Mouse (Mus musculus) thymus, adult 2 months (tissue): ENCODE data around the gene Shox2. TPM values are rescaled to one million over a fixed set of nuclear protein-coding genes. Genes with fewer than 3 reads are reported as not detected.

Source experiments
- DNase-seq: peaks from one replicate; pipeline ENCODE4 v3.0.0; 2021
- H3K27ac ChIP-seq: fragments of 200-500 bp; 2 replicates; pipeline ENCODE4 v1.5.1; 2012; ENCODE audit warnings: low read length, control low read depth; ENCODE audit not compliant: control insufficient read depth, insufficient read depth
- H3K27me3 ChIP-seq: fragments of 200-500 bp; 2 replicates; pipeline ENCODE4 v1.6.1; 2012; ENCODE audit warnings: mild to moderate bottlenecking, low read length, moderate library complexity, mixed read lengths; ENCODE audit not compliant: control insufficient read depth, insufficient read depth
- H3K36me3 ChIP-seq: fragments of 200-500 bp; 2 replicates; pipeline ENCODE4 v1.6.1; 2012; ENCODE audit warnings: mild to moderate bottlenecking, low read length, moderate library complexity; ENCODE audit not compliant: control insufficient read depth, insufficient read depth
- H3K4me1 ChIP-seq: fragments of 200-500 bp; replicated peaks from 2 replicates; pipeline ENCODE4 v1.6.1; 2012; ENCODE audit warnings: low read length; ENCODE audit not compliant: control insufficient read depth, insufficient read depth
- H3K4me3 ChIP-seq: fragments of 200-500 bp; 2 replicates; pipeline ENCODE4 v1.5.1; 2012; ENCODE audit warnings: mild to moderate bottlenecking, low read length, control low read depth, moderate library complexity; ENCODE audit not compliant: control insufficient read depth, insufficient read depth
- CTCF ChIP-seq: fragments of 200-500 bp; IDR thresholded peaks from 2 replicates; pipeline ENCODE4 v1.5.1; 2012; ENCODE audit warnings: mild to moderate bottlenecking, control low read depth, low read length, moderate library complexity, borderline replicate concordance; ENCODE audit not compliant: control insufficient read depth, poor library complexity, insufficient read depth; ENCODE audit errors: extremely low read depth
- POLR2A ChIP-seq: fragments of 200-500 bp; IDR thresholded peaks from 2 replicates; pipeline ENCODE4 v1.6.1; 2012; ENCODE audit warnings: mild to moderate bottlenecking, low read length, control low read depth, moderate library complexity; ENCODE audit not compliant: control insufficient read depth, poor library complexity, insufficient read depth; ENCODE audit errors: extremely low read depth
- WGBS: fragments of 180-500 bp; shearing (Covaris S2); methylation state at CpG from one replicate; pipeline ENCODE4 v1.1.7; 2018; 5-methylcytosine and 5-hydroxymethylcytosine counted together
- polyA plus RNA-seq: library from polyadenylated mRNA; depleted of rRNA; stranded (reverse); fragments of >200 nt; gene quantifications from 2 replicates; pipeline ENCODE4 v1.2.3, GENCODE M21; 2012

Shox2 gene
- polyA plus RNA-seq, 1 experiment, result 0.47 TPM

GRCm38 (mm10) chr3:66974501-66974900 is 7.1 kb downstream of the Shox2 start:
- H3K27ac ChIP-seq, result no peak overlapping the region
- no peak for TF ChIP-seq CTCF
- TF ChIP-seq POLR2A, result no peak
- no peak for DNase-seq
- no peaks in the 10 kb centered on the region for H3K36me3 ChIP-seq
- H3K27me3 ChIP-seq, result peaks cover 24% of the 10 kb centered on the region; the same call in 1 of the 2 replicates
- H3K4me1 ChIP-seq, result peaks cover 7% of the 10 kb centered on the region; the same call in 1 of the 2 replicates
- 18% methylated on average over 3 of the region's 3 CpGs for WGBS
- no peak overlapping the region for H3K4me3 ChIP-seq

GRCm38 (mm10) chr3:66973391-66973943 is 8.1 kb downstream of the Shox2 start:
- Histone ChIP-seq H3K36me3 (no peaks in the 10 kb centered on the region), H3K4me3 (peak overlapping the region; percentile 47), H3K27me3 (peaks cover 14% of the 10 kb centered on the region; the same call in 1 of the 2 replicates), H3K27ac (no peak overlapping the region), H3K4me1 (peaks cover 7% of the 10 kb centered on the region; the same call in 1 of the 2 replicates)
- 1% methylated on average over 59 of the region's 59 CpGs for WGBS
- DNase-seq, result peak; percentile 17
- TF ChIP-seq CTCF, result no peak

- H3K4me3 ChIP-seq, result no peak overlapping the region
- peaks cover 7% of the 10 kb centered on the region; the same call in 1 of the 2 replicates for H3K4me1 ChIP-seq
- 15% methylated on average over 16 of the region's 16 CpGs for WGBS
- no peaks in the 10 kb centered on the region for H3K36me3 ChIP-seq
- TF ChIP-seq CTCF (no peak), POLR2A (no peak)
- DNase-seq, result no peak
- H3K27ac ChIP-seq, result no peak overlapping the region
- H3K27me3 ChIP-seq, result peaks cover 14% of the 10 kb centered on the region; the same call in 1 of the 2 replicates
Observed at GRCm38 (mm10) chr3:66972191-66972950, 9.2 kb downstream of the Shox2 start.

- 10% methylated on average over 29 of the region's 29 CpGs for WGBS
- DNase-seq, result no peak
- no peak for TF ChIP-seq CTCF
- no peak for TF ChIP-seq POLR2A
- H3K4me1 ChIP-seq, result peaks cover 7% of the 10 kb centered on the region; the same call in 1 of the 2 replicates
- no peaks in the 10 kb centered on the region for H3K36me3 ChIP-seq
- H3K27me3 ChIP-seq, result peaks cover 14% of the 10 kb centered on the region; the same call in 1 of the 2 replicates
- H3K4me3 ChIP-seq, result no peak overlapping the region
- no peak overlapping the region for H3K27ac ChIP-seq
Observed at GRCm38 (mm10) chr3:66970661-66971331, 10.8 kb downstream of the Shox2 start.

- WGBS, result 16% methylated on average over 10 of the region's 10 CpGs
- Histone ChIP-seq H3K4me3 (no peak overlapping the region), H3K4me1 (peaks cover 7% of the 10 kb centered on the region; the same call in 1 of the 2 replicates), H3K27me3 (peaks cover 14% of the 10 kb centered on the region; the same call in 1 of the 2 replicates), H3K27ac (no peak overlapping the region), H3K36me3 (no peaks in the 10 kb centered on the region)
- no peak for DNase-seq
- TF ChIP-seq POLR2A, result no peak
- TF ChIP-seq CTCF, result no peak
Observed at GRCm38 (mm10) chr3:66970261-66970660, 11.3 kb downstream of the Shox2 start.

GRCm38 (mm10) chr3:66967508-66967907 is 14.1 kb downstream of the Shox2 start:
- WGBS, result 79% methylated on average over 4 of the region's 4 CpGs
- TF ChIP-seq CTCF (no peak), POLR2A (no peak)

More at GRCm38 (mm10) chr3:66967508-66967907, 14.1 kb downstream of the Shox2 start:
- H3K27me3 ChIP-seq, result peaks cover 10% of the 10 kb centered on the region; the same call in 1 of the 2 replicates
- no peaks in the 10 kb centered on the region for H3K36me3 ChIP-seq
- DNase-seq, result no peak
- H3K4me3 ChIP-seq, result no peak overlapping the region
- no peak overlapping the region for H3K27ac ChIP-seq
- no peaks in the 10 kb centered on the region for H3K4me1 ChIP-seq
